Mouse (Mus musculus) bone marrow, adult 2 months (tissue): ENCODE results near the gene Atp6v1f. TPM values are rescaled to one million over a fixed set of nuclear protein-coding genes. Genes with fewer than 3 reads are reported as not detected.

Source experiments
- H3K27ac ChIP-seq: fragments of 200-500 bp; 2 replicates; pipeline ENCODE4 v1.5.1; 2012; ENCODE audit warnings: low read depth, mild to moderate bottlenecking, control low read depth, inconsistent platforms, low read length; ENCODE audit not compliant: control insufficient read depth, poor library complexity, insufficient read depth
- H3K4me1 ChIP-seq: fragments of 200-500 bp; 2 replicates; pipeline ENCODE4 v1.6.1; 2011; ENCODE audit warnings: low read length; ENCODE audit not compliant: control insufficient read depth, insufficient read depth
- H3K4me3 ChIP-seq: fragments of 200-500 bp; replicated peaks from 2 replicates; pipeline ENCODE3; 2011; ENCODE audit warnings: mild to moderate bottlenecking, low read depth, low read length, control low read depth; ENCODE audit not compliant: control insufficient read depth
- CTCF ChIP-seq: fragments of 200-500 bp; IDR thresholded peaks from 2 replicates; pipeline ENCODE4 v1.5.1; 2011; ENCODE audit warnings: low read length, control low read depth; ENCODE audit not compliant: control insufficient read depth, insufficient read depth
- POLR2A ChIP-seq: fragments of 200-500 bp; IDR thresholded peaks from 2 replicates; pipeline ENCODE4 v1.6.1; 2011; ENCODE audit warnings: low read depth, mild to moderate bottlenecking, control low read depth, low read length, borderline replicate concordance; ENCODE audit not compliant: control insufficient read depth
- WGBS: fragments of 180-500 bp; shearing (Covaris S2); methylation state at CpG from one replicate; pipeline ENCODE4 v1.1.7; 2018; 5-methylcytosine and 5-hydroxymethylcytosine counted together
- polyA plus RNA-seq: library from polyadenylated mRNA; stranded (reverse); fragments of >200 nt; gene quantifications from 2 replicates; pipeline ENCODE4 v1.2.4, GENCODE M21; 2011; ENCODE audit warnings: low replicate concordance; ENCODE audit not compliant: missing spikeins, insufficient read depth, insufficient read length

Atp6v1f gene
- polyA plus RNA-seq, 1 experiment, result 143 TPM

DNA sequence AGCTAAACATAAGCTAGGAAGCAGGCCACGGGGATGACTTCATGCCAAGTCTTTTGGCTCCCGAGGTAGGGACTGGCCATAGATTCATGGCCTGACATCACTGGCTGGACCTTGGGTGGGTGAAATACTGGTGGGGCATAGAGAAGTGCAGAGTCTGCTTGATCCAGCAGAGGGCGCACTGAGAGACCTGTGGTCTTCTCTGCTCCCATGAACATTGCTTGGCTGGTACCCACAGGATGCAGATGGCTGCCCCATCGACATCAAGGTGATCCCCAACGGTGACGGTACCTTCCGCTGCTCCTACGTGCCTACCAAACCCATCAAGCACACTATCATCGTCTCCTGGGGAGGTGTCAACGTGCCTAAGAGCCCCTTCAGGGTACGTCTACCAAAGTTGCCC is 22.7 kb upstream of the Atp6v1f start:
- Histone ChIP-seq H3K4me3 (no peak overlapping the region), H3K4me1 (no peaks in the 10 kb centered on the region), H3K27ac (no peak overlapping the region)
- TF ChIP-seq POLR2A (no peak), CTCF (peak; percentile 83)
- WGBS, result 36% methylated on average over 11 of the region's 11 CpGs

DNA sequence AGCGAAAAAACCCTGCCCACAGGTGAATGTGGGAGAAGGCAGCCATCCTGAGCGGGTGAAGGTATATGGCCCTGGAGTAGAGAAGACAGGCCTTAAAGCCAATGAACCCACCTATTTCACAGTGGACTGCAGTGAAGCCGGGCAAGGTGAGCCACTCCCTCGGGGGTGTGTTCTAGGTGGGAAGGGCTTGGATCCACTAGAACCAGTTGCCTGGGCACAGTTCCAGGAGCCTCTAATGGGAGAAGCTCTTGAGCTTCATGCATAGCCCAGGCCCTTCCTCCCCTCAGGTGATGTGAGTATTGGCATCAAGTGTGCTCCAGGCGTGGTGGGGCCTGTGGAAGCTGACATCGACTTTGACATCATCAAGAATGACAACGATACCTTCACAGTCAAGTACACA is 22.2 kb upstream of the Atp6v1f start:
- WGBS, result 83% methylated on average over 7 of the region's 7 CpGs
- no peak overlapping the region for H3K27ac ChIP-seq
- no peaks in the 10 kb centered on the region for H3K4me1 ChIP-seq
- TF ChIP-seq POLR2A (no peak), CTCF (no peak)
- H3K4me3 ChIP-seq, result no peak overlapping the region

DNA sequence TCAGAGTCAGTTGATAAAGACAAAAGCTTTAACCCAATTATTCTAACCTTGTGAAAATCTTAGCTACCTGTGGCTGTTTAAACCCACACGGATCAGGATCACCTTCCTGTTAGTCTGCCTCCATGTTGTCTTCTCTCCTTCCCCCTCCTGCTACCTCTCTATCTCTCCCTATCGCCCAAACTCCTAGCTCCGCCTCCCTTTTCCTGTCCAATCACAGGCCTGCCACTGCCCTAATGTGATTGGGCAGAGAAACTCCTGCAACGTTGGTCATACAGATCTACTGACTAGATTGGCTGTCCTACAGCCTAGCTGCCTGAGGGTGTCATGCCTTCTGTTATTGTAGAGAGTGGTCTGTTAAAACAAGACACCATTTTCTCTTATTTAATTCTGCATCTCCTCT is 17.7 kb upstream of the Atp6v1f start:
- 45% methylated on average over 4 of the region's 4 CpGs for WGBS
- H3K4me3 ChIP-seq, result no peak overlapping the region
- TF ChIP-seq CTCF (no peak), POLR2A (no peak)
- H3K27ac ChIP-seq, result no peak overlapping the region
- H3K4me1 ChIP-seq, result no peaks in the 10 kb centered on the region

DNA sequence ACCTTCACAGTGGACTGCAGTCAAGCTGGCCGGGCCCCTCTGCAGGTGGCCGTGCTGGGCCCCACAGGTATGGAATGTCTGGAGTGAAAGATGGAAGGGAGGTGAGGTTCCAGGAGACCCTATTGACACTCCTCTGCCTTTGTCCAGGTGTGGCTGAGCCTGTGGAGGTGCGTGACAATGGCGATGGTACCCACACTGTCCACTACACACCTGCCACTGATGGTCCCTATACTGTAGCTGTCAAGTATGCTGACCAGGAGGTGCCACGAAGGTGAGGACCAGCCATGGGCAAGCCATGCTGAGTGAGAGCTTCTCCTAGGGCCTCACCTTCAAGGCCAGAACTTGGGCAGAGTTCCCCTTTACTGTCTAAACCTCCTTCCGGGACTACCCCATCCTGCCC is 16.9 kb upstream of the Atp6v1f start:
- Histone ChIP-seq H3K4me1 (no peaks in the 10 kb centered on the region), H3K27ac (no peak overlapping the region), H3K4me3 (no peak overlapping the region)
- WGBS, result 83% methylated on average over 6 of the region's 6 CpGs
- TF ChIP-seq CTCF, result no peak
- no peak for TF ChIP-seq POLR2A

DNA sequence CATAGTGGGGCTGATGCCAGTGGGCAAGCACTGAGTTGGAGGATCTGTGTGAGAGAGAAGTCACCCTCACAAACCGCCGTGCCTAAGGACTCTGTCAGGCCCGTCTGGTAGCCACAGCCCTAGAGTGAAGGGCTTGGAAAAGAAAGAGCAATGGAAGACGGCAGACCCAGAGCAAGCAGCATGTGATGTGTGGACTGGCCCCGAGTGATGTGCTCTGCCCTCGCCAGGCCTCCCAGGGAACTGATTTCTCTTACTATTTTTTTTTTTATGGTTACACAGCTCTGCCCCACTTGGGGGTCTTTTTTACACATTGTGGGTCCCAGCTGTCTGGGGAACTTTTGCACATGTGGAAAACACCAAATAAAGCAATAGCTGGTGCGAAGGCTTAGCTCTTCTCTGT is 6.0 kb upstream of the Atp6v1f start:
- Histone ChIP-seq H3K27ac (no peak overlapping the region), H3K4me3 (no peak overlapping the region), H3K4me1 (no peaks in the 10 kb centered on the region)
- WGBS, result 68% methylated on average over 7 of the region's 7 CpGs
- TF ChIP-seq POLR2A (no peak), CTCF (no peak)

DNA sequence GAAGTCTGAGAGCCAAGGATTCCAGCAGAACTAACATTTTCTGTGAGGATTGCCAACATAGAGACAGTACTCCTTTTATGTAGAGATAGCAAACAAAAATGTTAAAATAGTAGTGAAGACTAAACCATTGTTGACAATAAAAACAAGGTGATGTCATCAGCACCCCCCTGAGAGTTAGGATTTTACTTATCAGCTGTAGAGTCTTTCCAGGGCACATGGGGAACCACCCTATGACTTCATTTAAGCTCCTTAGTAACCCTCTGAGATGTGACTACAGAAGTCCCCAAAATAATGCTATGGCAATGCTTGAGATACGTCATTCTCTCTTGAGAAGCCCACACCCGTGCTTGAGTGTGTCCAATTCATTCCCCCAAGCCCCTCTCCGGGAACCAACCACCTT is 4.1 kb upstream of the Atp6v1f start:
- no peaks in the 10 kb centered on the region for H3K4me1 ChIP-seq
- no peak overlapping the region for H3K27ac ChIP-seq
- WGBS, result 68% methylated on average over 3 of the region's 3 CpGs
- TF ChIP-seq CTCF (no peak), POLR2A (no peak)
- no peak overlapping the region for H3K4me3 ChIP-seq

DNA sequence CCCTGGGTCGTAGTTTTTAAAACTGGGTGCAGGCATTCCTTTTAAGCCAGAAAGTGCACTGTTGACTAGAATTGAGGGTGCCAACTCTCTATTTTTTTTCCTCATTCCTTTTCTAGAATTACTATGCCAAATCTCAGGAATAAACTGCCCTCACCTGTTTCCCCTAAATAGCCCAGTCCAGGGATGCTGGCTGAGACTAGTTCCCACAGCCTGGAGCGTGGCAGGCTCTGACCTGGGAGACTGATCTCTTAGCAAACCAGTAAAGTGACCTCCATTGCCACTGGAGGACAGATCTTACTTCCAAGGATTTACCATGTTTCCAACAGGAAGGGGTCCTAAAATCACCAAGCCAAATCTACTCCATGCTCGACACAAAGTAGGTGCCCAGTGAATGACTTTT is 1.3 kb downstream of the Atp6v1f start:
- H3K27ac ChIP-seq, result no peak overlapping the region
- TF ChIP-seq CTCF (no peak), POLR2A (no peak)
- H3K4me1 ChIP-seq, result no peaks in the 10 kb centered on the region; the same call in 1 of the 2 replicates
- no peak overlapping the region for H3K4me3 ChIP-seq
- 86% methylated on average over 3 of the region's 3 CpGs for WGBS

DNA sequence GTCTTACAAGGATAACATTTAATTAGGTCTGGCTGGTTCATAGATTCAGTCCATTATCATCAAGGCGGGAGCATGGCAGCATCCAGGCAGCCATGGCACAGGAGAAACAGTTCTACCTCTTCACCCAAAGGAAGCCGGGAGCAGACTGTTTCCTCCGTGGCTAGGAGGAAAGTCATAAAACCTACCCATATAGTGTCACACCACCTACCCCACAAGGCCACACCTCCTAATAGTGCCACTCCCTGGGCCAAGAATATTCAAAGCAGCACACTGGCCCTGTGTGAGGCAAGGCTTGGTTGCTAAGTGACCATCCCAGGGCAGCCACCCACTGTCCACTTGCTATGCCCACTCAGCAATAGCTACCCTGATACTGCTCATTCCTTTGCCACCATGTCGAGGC is 3.6 kb downstream of the Atp6v1f start, which contains the start of gene Atp6v1fnb:
Gene Atp6v1fnb (plus strand): TSS at position 301 of the 400 bp plus-strand sequence.
- H3K4me3 ChIP-seq, result no peak within 1 kb of the TSS
- 89% methylated on average over 4 of the region's 4 CpGs for WGBS
- H3K27ac ChIP-seq, result no peak within 1 kb of the TSS
- no peaks in the 10 kb centered on the region; the same call in none of the 2 replicates for H3K4me1 ChIP-seq
- no peak for TF ChIP-seq POLR2A
- no peak for TF ChIP-seq CTCF
